Mouse (Mus musculus) forebrain, embryonic 14.5 days (tissue): ENCODE measurements at regions not wholly inside any gene's neighbourhood (a gene's known extent, or its start where the extent isn't known, plus 50 kb on each side); places are given as distances from the start of the nearest gene placed in this dataset.

ENCODE experiments used
- ATAC-seq: fragments of 200-750 bp; cut with Nextera tagmentation; 2 replicates; pipeline ENCODE4 v1.8.0; 2017; ENCODE audit warnings: mild to moderate bottlenecking, moderate library complexity
- DNase-seq: peaks from one replicate; pipeline ENCODE4 v3.0.0-alpha.2; 2015; ENCODE audit warnings: low spot score
- H3K27ac ChIP-seq: fragments of 300-500 bp; sonication (generic); 2 replicates; pipeline ENCODE4 v1.5.1; 2014; ENCODE audit warnings: low read depth, mild to moderate bottlenecking, control low read depth, low read length, moderate library complexity
- H3K27me3 ChIP-seq: fragments of 300-500 bp; sonication (generic); replicated peaks from 2 replicates; pipeline ENCODE4 v1.6.1; 2014; ENCODE audit warnings: low read length, control low read depth, mixed read lengths; ENCODE audit not compliant: control insufficient read depth, insufficient read depth
- H3K36me3 ChIP-seq: fragments of 300-500 bp; sonication (generic); 2 replicates; pipeline ENCODE4 v1.6.1; 2014; ENCODE audit warnings: low read length, control low read depth; ENCODE audit not compliant: control insufficient read depth, insufficient read depth
- H3K4me1 ChIP-seq: fragments of 300-500 bp; sonication (generic); 2 replicates; pipeline ENCODE4 v1.6.1; 2014; ENCODE audit warnings: antibody characterized with exemption, low read length, control low read depth; ENCODE audit not compliant: control insufficient read depth, insufficient read depth
- H3K4me2 ChIP-seq: fragments of 300-500 bp; sonication (generic); 2 replicates; pipeline ENCODE4 v1.6.1; 2014; ENCODE audit warnings: mild to moderate bottlenecking, control low read depth, low read length
- H3K4me3 ChIP-seq: fragments of 300-500 bp; sonication (generic); 2 replicates; pipeline ENCODE4 v1.5.1; 2014; ENCODE audit warnings: low read depth, low read length, control low read depth
- H3K9ac ChIP-seq: fragments of 300-500 bp; sonication (generic); 2 replicates; pipeline ENCODE4 v1.6.1; 2014; ENCODE audit warnings: mild to moderate bottlenecking, low read length, control low read depth, moderate library complexity
- H3K9me3 ChIP-seq: fragments of 300-500 bp; sonication (generic); replicated peaks from 2 replicates; pipeline ENCODE4 v1.6.1; 2016; ENCODE audit warnings: low read length, control low read depth, mixed read lengths; ENCODE audit not compliant: control insufficient read depth
- WGBS: fragments of 180-500 bp; shearing (Covaris S2); extraction: QIAGEN DNeasy Blood & Tissue Kit; methylation state at CpG from one replicate; pipeline ENCODE4 v1.1.7; 2014; 5-methylcytosine and 5-hydroxymethylcytosine counted together

DNA sequence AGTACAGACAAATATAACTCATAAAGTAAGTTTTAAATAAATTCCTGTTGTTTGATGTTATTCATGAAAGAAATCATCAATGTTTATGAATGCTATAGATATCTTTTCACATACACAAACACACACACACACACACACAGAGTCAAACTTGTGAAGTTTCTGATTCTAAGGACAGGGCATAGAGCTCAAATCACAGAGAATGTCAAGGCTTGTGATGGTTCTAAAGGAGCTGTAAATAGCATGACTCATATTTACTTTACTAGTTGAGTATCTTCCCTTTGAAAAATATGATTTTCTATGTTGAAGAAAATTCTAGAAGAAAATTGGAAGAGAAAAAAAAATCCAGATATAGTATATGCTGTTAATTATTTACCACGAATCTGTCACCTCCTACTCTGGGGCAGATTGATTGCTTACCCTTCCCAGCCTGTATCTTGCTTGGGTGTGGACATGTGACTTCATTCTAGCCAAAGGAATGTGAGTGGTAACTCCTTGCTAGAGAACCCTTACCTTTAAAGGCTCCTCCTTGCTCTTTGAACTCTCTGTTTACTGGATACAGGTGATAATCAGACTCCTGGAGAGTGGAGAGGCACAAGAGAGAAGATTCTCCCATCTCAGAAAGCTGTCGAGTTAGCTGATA lies 259.0 kb downstream of the Gpd2 start:
- no peak overlapping the region for H3K27ac ChIP-seq
- H3K36me3 ChIP-seq, result no peaks in the 10 kb centered on the region
- DNase-seq (no peak), ATAC-seq (no peak)
- no peak overlapping the region for H3K4me3 ChIP-seq
- no peaks in the 10 kb centered on the region for H3K27me3 ChIP-seq
- H3K9me3 ChIP-seq, result no peaks in the 10 kb centered on the region
- H3K9ac ChIP-seq, result no peak overlapping the region
- no peaks in the 10 kb centered on the region; the same call in 1 of the 2 replicates for H3K4me1 ChIP-seq
- H3K4me2 ChIP-seq, result no peak overlapping the region
- WGBS, result 73% methylated on average over 2 of the region's 2 CpGs

DNA sequence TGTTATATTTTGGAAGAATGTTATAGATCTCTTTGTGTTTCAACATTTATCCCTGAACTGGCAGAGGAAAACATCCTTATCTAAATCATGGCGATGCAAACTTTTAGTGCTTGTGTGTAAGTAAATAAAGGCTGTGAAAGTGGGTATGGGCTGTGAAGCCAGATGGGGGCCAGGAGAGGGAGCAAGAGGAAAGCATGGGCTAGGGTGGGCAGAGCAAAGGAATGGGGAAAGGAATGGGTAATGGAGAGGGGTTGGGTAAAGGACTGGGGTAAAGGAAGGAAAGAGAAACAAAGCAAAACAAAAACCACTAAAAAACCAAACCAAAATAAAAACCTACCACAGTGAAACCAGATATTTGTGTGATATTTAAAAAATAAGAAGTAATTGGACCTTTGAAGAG lies 260.5 kb downstream of the Gpd2 start:
- H3K27ac ChIP-seq, result no peak overlapping the region
- H3K4me1 ChIP-seq, result no peaks in the 10 kb centered on the region; the same call in 1 of the 2 replicates
- H3K4me2 ChIP-seq, result no peak overlapping the region
- no peak overlapping the region for H3K4me3 ChIP-seq
- H3K9ac ChIP-seq, result no peak overlapping the region
- 93% methylated on average over 1 of the region's 1 CpGs for WGBS
- no peaks in the 10 kb centered on the region for H3K27me3 ChIP-seq
- no peak for ATAC-seq
- no peaks in the 10 kb centered on the region for H3K36me3 ChIP-seq
- H3K9me3 ChIP-seq, result no peaks in the 10 kb centered on the region
- DNase-seq, result no peak

DNA sequence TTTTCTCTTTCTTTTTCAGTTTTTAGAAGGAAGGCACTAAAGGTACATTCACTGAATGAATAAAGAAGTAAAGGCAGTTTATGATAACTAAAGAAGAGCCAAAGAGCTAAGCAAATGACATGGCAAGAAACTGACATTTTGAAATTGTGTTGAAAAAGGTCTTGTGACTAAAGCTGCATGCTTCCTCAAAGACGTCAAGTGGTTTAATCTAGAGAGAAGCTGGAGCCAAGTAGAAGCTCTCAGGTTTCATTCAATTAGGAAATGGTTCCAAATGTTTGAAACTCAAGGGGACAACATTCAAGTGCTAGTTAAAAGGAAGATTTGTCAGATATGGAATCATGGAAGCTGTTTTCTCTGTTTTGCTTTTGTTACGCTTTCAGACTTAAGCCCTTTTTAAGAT lies 267.2 kb downstream of the Gpd2 start:
- no peak overlapping the region for H3K4me3 ChIP-seq
- no peaks in the 10 kb centered on the region for H3K9me3 ChIP-seq
- H3K36me3 ChIP-seq, result no peaks in the 10 kb centered on the region
- H3K27me3 ChIP-seq, result no peaks in the 10 kb centered on the region
- H3K27ac ChIP-seq, result no peak overlapping the region
- WGBS, result 76% methylated on average over 2 of the region's 2 CpGs
- H3K4me2 ChIP-seq, result no peak overlapping the region
- no peak for ATAC-seq
- H3K4me1 ChIP-seq, result no peaks in the 10 kb centered on the region
- DNase-seq, result no peak
- H3K9ac ChIP-seq, result no peak overlapping the region

DNA sequence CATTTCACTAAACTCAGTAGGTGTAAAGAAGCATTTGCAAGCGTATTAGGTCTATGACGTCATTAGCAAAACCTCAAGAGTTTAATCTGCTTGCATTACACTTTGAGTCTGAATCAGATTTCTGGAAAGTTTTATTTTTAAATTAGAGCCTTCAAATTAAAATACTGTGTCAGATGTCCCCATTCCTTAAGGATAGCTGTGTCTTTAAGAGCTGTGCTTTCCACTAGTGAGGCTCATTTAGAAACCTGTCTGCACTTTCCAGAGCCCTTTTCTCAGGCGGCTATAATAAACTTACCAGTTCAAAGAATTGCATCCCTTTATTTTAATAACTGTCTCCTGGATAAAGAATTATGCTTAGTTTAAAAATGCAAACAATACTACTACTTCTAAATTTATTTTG lies 285.0 kb downstream of the Gpd2 start:
- Histone ChIP-seq H3K9me3 (no peaks in the 10 kb centered on the region), H3K36me3 (no peaks in the 10 kb centered on the region), H3K27me3 (no peaks in the 10 kb centered on the region), H3K4me3 (no peak overlapping the region), H3K27ac (no peak overlapping the region), H3K9ac (no peak overlapping the region), H3K4me1 (peaks cover 13% of the 10 kb centered on the region; the same call in 1 of the 2 replicates), H3K4me2 (no peak overlapping the region)
- ATAC-seq (peak; percentile 76), DNase-seq (peak; percentile 51)
- WGBS, result 13% methylated on average over 3 of the region's 3 CpGs

DNA sequence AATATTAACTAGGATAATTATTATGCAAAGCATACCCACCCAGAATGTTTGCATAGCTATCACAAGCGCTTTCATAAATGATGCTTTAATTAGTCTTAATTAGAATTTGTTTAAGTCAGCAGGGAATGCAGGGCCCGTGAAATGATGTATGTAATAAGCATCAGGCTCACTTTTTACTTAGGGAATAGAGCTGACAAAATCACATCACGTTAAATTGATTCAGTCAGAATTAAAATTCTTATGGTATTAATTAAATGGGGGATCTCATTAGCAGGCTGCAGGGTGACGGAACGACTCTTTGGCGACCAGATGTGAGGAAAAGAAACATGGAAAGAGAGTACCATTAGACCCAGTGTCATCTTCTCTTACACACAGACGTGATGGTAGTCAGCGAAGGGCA lies 285.5 kb downstream of the Gpd2 start:
- Histone ChIP-seq H3K9me3 (no peaks in the 10 kb centered on the region), H3K9ac (no peak overlapping the region), H3K36me3 (no peaks in the 10 kb centered on the region), H3K27me3 (no peaks in the 10 kb centered on the region), H3K4me2 (no peak overlapping the region), H3K27ac (no peak overlapping the region), H3K4me3 (no peak overlapping the region), H3K4me1 (peaks cover 13% of the 10 kb centered on the region; the same call in 1 of the 2 replicates)
- DNase-seq (peak; percentile 90), ATAC-seq (peak; percentile 91)
- 13% methylated on average over 8 of the region's 8 CpGs for WGBS

DNA sequence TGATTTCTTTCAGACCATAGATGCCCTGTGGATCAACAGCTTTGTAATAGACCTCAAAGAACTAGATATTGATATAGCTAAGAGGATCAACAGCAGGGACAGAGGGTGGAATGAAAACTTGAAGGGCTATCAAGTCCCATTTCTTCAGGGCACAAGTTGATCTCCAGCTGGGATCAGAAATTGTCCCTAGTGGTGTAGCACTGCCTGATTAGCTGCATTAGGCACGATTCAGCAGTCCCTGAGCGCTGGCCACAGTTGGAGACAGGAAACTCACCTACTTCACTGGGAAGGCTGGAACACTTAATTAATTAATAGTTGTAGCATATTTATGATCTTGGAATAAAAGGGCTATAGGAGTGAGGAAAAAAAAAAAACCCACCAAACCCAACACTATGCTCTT lies 290.5 kb downstream of the Gpd2 start:
- Histone ChIP-seq H3K4me2 (no peak overlapping the region), H3K9ac (no peak overlapping the region), H3K9me3 (no peaks in the 10 kb centered on the region), H3K4me1 (no peaks in the 10 kb centered on the region), H3K4me3 (no peak overlapping the region), H3K36me3 (no peaks in the 10 kb centered on the region), H3K27me3 (no peaks in the 10 kb centered on the region), H3K27ac (no peak overlapping the region)
- DNase-seq, result peak; percentile 22
- WGBS, result 11% methylated on average over 2 of the region's 2 CpGs
- ATAC-seq, result no peak

DNA sequence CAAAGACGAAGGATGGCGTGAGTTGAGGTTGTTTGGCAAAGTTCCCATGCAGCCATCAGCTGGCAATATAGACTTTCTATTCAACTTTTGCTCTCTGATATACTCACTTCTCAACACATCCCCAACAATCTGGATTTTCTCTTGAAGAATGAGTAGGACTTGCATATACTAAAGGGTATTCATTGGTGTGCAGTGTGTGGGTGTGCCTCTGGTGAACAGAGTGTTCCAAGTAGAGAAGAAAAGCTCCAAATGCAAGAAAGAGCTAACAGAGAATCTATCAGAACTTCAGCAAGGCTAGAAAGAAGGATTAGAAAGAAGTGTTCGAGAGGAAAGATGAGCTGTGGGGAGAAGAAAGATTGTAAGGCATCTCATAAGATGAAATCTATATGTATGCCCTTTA lies 302.4 kb downstream of the Gpd2 start:
- Histone ChIP-seq H3K4me1 (no peaks in the 10 kb centered on the region), H3K9me3 (no peaks in the 10 kb centered on the region), H3K27me3 (no peaks in the 10 kb centered on the region), H3K9ac (no peak overlapping the region), H3K4me3 (no peak overlapping the region), H3K27ac (no peak overlapping the region), H3K36me3 (no peaks in the 10 kb centered on the region), H3K4me2 (no peak overlapping the region)
- ATAC-seq, result no peak
- 87% methylated on average over 3 of the region's 3 CpGs for WGBS
- no peak for DNase-seq

DNA sequence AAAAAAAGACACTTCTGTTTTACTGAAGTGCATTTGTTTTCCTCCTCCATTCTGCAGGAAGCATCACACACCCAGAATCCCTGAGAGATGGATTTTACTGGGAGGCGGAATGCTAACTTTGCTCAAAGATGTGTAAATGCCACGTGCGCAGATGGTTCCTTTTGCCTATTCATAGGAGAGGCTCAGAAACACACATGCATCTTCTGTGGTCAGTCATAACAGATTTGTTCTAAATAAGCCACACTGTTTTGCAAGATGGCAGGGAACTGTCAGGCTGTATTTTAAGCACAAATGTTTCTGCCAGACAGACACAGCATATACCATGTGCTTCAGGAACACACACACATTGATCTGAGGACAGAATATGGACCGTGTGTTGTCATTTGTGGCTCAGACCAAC lies 327.8 kb downstream of the Gpd2 start:
- H3K4me2 ChIP-seq, result no peak overlapping the region
- H3K4me3 ChIP-seq, result no peak overlapping the region
- ATAC-seq, result peak; percentile 46; the same call in 1 of the 2 replicates
- no peaks in the 10 kb centered on the region for H3K36me3 ChIP-seq
- H3K9me3 ChIP-seq, result no peaks in the 10 kb centered on the region
- DNase-seq, result peak; percentile 14
- H3K9ac ChIP-seq, result no peak overlapping the region
- WGBS, result 86% methylated on average over 4 of the region's 4 CpGs
- no peaks in the 10 kb centered on the region for H3K27me3 ChIP-seq
- no peaks in the 10 kb centered on the region for H3K4me1 ChIP-seq
- H3K27ac ChIP-seq, result no peak overlapping the region

DNA sequence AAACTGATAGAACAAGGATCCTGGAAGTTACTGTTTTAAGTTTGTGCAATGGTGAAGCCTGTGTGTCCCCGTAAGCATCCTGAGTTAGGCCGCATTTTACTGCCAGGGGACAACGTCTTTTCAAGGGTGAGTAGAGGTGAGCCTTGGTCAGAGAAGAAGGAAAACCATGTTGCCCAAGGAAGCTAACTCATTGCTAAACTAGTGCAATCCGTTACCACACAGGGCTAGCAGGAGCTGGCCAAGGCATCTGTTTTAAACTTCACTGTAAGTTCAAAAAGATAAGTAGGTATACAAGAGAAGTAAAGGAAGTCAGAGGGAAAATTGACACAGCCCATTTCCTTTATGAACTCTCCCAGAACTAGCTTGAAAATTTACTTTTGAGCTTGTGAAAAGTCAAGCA lies 328.7 kb downstream of the Gpd2 start:
- no peak for ATAC-seq
- no peaks in the 10 kb centered on the region for H3K9me3 ChIP-seq
- H3K36me3 ChIP-seq, result no peaks in the 10 kb centered on the region
- no peak for DNase-seq
- H3K27me3 ChIP-seq, result no peaks in the 10 kb centered on the region
- WGBS, result 92% methylated on average over 4 of the region's 4 CpGs
- H3K4me2 ChIP-seq, result no peak overlapping the region
- H3K27ac ChIP-seq, result no peak overlapping the region
- no peak overlapping the region for H3K9ac ChIP-seq
- H3K4me1 ChIP-seq, result no peaks in the 10 kb centered on the region
- no peak overlapping the region for H3K4me3 ChIP-seq
